Mouse (Mus musculus) cerebellum, adult 9-11 months (tissue): ENCODE data around the gene Itprip.

Experiments
- DNase-seq: peaks from one replicate; pipeline ENCODE4 v3.0.0; 2022

Itprip gene

GRCm38 (mm10) chr19:47849735-47850134 is 69.4 kb downstream of the Itprip start:
- no peak for DNase-seq
